Mouse (Mus musculus) Patski (cell line): ENCODE results near the gene Morc3. TPM values are rescaled to one million over a fixed set of nuclear protein-coding genes. Genes with fewer than 3 reads are reported as not detected.
"Not testable (repeated sequence)": the region's sequence is repeated elsewhere in the genome, so short reads cannot be mapped to it uniquely, and the experiment has no call there.

ENCODE experiments used
- ATAC-seq: fragments of 100-300 bp; one replicate; pipeline ENCODE4 v1.8.0; 2021
- CTCF ChIA-PET: fragments of 350-600 bp; sonication (Branson Sonifier 250); formaldehyde crosslinking; loops from one replicate; lab custom pipeline; 2022; ENCODE audit warnings: inconsistent platforms; lab: Charles Lee
- POLR2A ChIA-PET: fragments of 350-600 bp; sonication (Branson Sonifier 250); formaldehyde crosslinking; loops from one replicate; lab custom pipeline; 2022; ENCODE audit warnings: antibody characterized with exemption, inconsistent platforms; lab: Charles Lee
- DNase-seq: peaks from one replicate; pipeline ENCODE4 v3.0.0-alpha.2; 2011; ENCODE audit warnings: low read depth, low spot score
- H3K27me3 ChIP-seq: fragments of 371-371 bp; one replicate; pipeline ENCODE4 v1.5.1; 2021
- CTCF ChIP-seq: fragments of 100-300 bp; IDR thresholded peaks from one replicate; pipeline ENCODE4 v1.5.1; 2021
- in situ Hi-C: fragments of 300-500 bp; cut with MboI; formaldehyde crosslinking; loops from 3 replicates; pipeline ENCODE4 v1.11.1; 2018; ENCODE audit warnings: low pct_unique_long_range_greater_than_20kb, mixed read lengths
- polyA plus RNA-seq: library from polyadenylated mRNA; unstranded; gene quantifications from one replicate; pipeline ENCODE4 v1.2.3, GENCODE M21; 2021

Morc3 gene
- polyA plus RNA-seq, 1 experiment from 2014 or later: 31.2 TPM

GRCm38 (mm10) chr16:93818691-93819324 is 13.1 kb upstream of the Morc3 start:
- CTCF ChIA-PET: no interaction called here
- no peak for DNase-seq
- POLR2A ChIA-PET: no interaction called here
- no peak for TF ChIP-seq CTCF
- ATAC-seq: no peak
- H3K27me3 ChIP-seq: no peaks in the 10 kb centered on the region
- in situ Hi-C loops: no loop called here

- ATAC-seq (no peak), DNase-seq (no peak)
- no peaks in the 10 kb centered on the region for H3K27me3 ChIP-seq
- in situ Hi-C loops: no loop called here
- CTCF ChIA-PET: no interaction called here
- POLR2A ChIA-PET: no interaction called here
- no peak for TF ChIP-seq CTCF
These were observed 12.6 kb upstream of the Morc3 start for GRCm38 (mm10) chr16:93819325-93819696.

GRCm38 (mm10) chr16:93820040-93820439 is 11.9 kb upstream of the Morc3 start:
- H3K27me3 ChIP-seq: no peaks in the 10 kb centered on the region
- no peak for TF ChIP-seq CTCF
- in situ Hi-C loops: no loop called here
- DNase-seq: no peak
- ATAC-seq: no peak
- POLR2A ChIA-PET: no interaction called here
- CTCF ChIA-PET: no interaction called here

- TF ChIP-seq CTCF: no peak
- ATAC-seq: no peak
- no peaks in the 10 kb centered on the region for H3K27me3 ChIP-seq
- DNase-seq: no peak
- CTCF ChIA-PET: no interaction called here
- POLR2A ChIA-PET: no interaction called here
- in situ Hi-C loops: no loop called here
These were observed 10.2 kb upstream of the Morc3 start for GRCm38 (mm10) chr16:93821706-93822105.

GRCm38 (mm10) chr16:93822433-93823225 is 9.3 kb upstream of the Morc3 start:
- ATAC-seq, in situ Hi-C loops: not testable (repeated sequence)

GRCm38 (mm10) chr16:93824799-93825198 is 7.1 kb upstream of the Morc3 start:
- DNase-seq (no peak), ATAC-seq (no peak)
- POLR2A ChIA-PET: no interaction called here
- CTCF ChIA-PET: no interaction called here
- in situ Hi-C loops: no loop called here
- no peak for TF ChIP-seq CTCF
- no peaks in the 10 kb centered on the region for H3K27me3 ChIP-seq

More at GRCm38 (mm10) chr16:93822433-93823225, 9.3 kb upstream of the Morc3 start:
- CTCF ChIA-PET, DNase-seq, H3K27me3 ChIP-seq: not testable (repeated sequence)
- POLR2A ChIA-PET: interaction anchor here (0.6 kb wide), 1 partner anchor 664 kb away, joined by 4 read pairs; no protein-coding TSS in a partner anchor

GRCm38 (mm10) chr16:93825463-93825862 is 6.5 kb upstream of the Morc3 start:
- POLR2A ChIA-PET: no interaction called here
- in situ Hi-C loops: no loop called here
- H3K27me3 ChIP-seq: no peaks in the 10 kb centered on the region
- no peak for ATAC-seq
- TF ChIP-seq CTCF: no peak
- DNase-seq: no peak
- CTCF ChIA-PET: no interaction called here

- no peaks in the 10 kb centered on the region for H3K27me3 ChIP-seq
- DNase-seq (no peak), ATAC-seq (no peak)
- no peak for TF ChIP-seq CTCF
- ChIA-PET POLR2A (no interaction called here), CTCF (no interaction called here)
- in situ Hi-C loops: no loop called here
These were observed 5.9 kb upstream of the Morc3 start for GRCm38 (mm10) chr16:93826054-93826453.

GRCm38 (mm10) chr16:93826478-93826877 is 5.4 kb upstream of the Morc3 start:
- H3K27me3 ChIP-seq, ATAC-seq, DNase-seq, POLR2A ChIA-PET, in situ Hi-C loops, CTCF ChIA-PET: not testable (repeated sequence)

GRCm38 (mm10) chr16:93826909-93827308 is 5.0 kb upstream of the Morc3 start:
- H3K27me3 ChIP-seq: no peaks in the 10 kb centered on the region
- ATAC-seq (no peak), DNase-seq (no peak)
- no peak for TF ChIP-seq CTCF
- CTCF ChIA-PET: no interaction called here
- in situ Hi-C loops: no loop called here
- POLR2A ChIA-PET: no interaction called here

GRCm38 (mm10) chr16:93829526-93829925 is 2.4 kb upstream of the Morc3 start:
- CTCF ChIA-PET: no interaction called here
- in situ Hi-C loops: no loop called here
- ATAC-seq: no peak
- no peak for TF ChIP-seq CTCF
- H3K27me3 ChIP-seq: no peaks in the 10 kb centered on the region
- no peak for DNase-seq
- POLR2A ChIA-PET: no interaction called here
